ENCODE assay signal across 18 mouse cellular contexts in genomic region chr7:73576101-73576936, GRCm38 (mm10). TPM values are rescaled to one million over a fixed set of nuclear protein-coding genes. Genes with fewer than 3 reads are reported as not detected.
DNase-seq lines count a peak whose midpoint lies in the region; ATAC-seq and TF ChIP-seq lines count a peak whose summit lies in the region.
"Had no signal": no experiment of that assay in that cellular context is flagged by ENCODE, and none has a peak within 500 bp of the region (broad histone marks: within the 10 kb centered on the region; RNA-seq: fewer than 3 reads in every experiment).

No protein-coding gene starts in this region.

- DNase-seq in embryo, embryonic 10 days (ENCODE audit: low spot score), result peak; percentile 47
- no peak for DNase-seq in embryo, embryonic 9.5 days (ENCODE audit: extremely low spot score)
- DNase-seq in kidney, adult 8-10 months, result peak; percentile 52 to 61
- no peak for DNase-seq in kidney, postnatal 14 days
- peak; percentile 58 for DNase-seq in induced T-regulatory cell, adult 2 months (ENCODE audit: low read depth)
- no peak for DNase-seq in liver, postnatal 0 days
- no peak for DNase-seq in forebrain, postnatal 0 days
- DNase-seq in layer of hippocampus, postnatal 25 days (ENCODE audit: extremely low spot score in 1 of 2, low spot score in 1 of 2), result no peak
- DNase-seq: cerebellum, postnatal 14 days; gastrocnemius, postnatal 25 days; layer of hippocampus, postnatal 36 days; left cerebral cortex, postnatal 4 days; lung, adult 18-20 months; right cerebral cortex, postnatal 25 days had no signal

- peak overlapping the region; percentile 78; the same call in 1 of the 2 replicates for H3K27ac ChIP-seq in liver, postnatal 0 days (ENCODE audit: low read depth)
- H3K27ac ChIP-seq in forebrain, postnatal 0 days (ENCODE audit: low read depth, low read length), result no peak overlapping the region
- H3K27ac ChIP-seq: embryonic facial prominence, embryonic 13.5 days; hindbrain, embryonic 10.5 days had no signal

- no peaks in the 10 kb centered on the region for H3K27me3 ChIP-seq in liver, postnatal 0 days (ENCODE audit: insufficient read depth, low read length)
- no peaks in the 10 kb centered on the region for H3K27me3 ChIP-seq in forebrain, postnatal 0 days (ENCODE audit: insufficient read depth, low read length)
- H3K27me3 ChIP-seq: heart, embryonic 12.5 days; Patski had no signal

- H3K9me3 ChIP-seq in liver, postnatal 0 days (ENCODE audit: low read length), result no peaks in the 10 kb centered on the region
- H3K9me3 ChIP-seq in forebrain, postnatal 0 days (ENCODE audit: low read length), result no peaks in the 10 kb centered on the region
- H3K9me3 ChIP-seq: embryonic facial prominence, embryonic 13.5 days; heart, embryonic 12.5 days; hindbrain, embryonic 10.5 days had no signal

- TF ChIP-seq EP300 in liver, postnatal 0 days (IDR thresholded peaks at IDR 0.05; ENCODE audit: low read depth), result no peak

- ATAC-seq in liver, postnatal 0 days, result no peak
- ATAC-seq in forebrain, postnatal 0 days, result no peak
- ATAC-seq: Patski had no signal

- TF ChIP-seq CTCF in liver, postnatal 0 days (IDR thresholded peaks at IDR 0.05; ENCODE audit: low read depth), result no peak
- no peak for TF ChIP-seq CTCF in forebrain, postnatal 0 days (IDR thresholded peaks at IDR 0.05; ENCODE audit: low read depth)

- H3K4me3 ChIP-seq in liver, postnatal 0 days (ENCODE audit: low read depth, low read length), result no peak overlapping the region
- H3K4me3 ChIP-seq in forebrain, postnatal 0 days (ENCODE audit: low read depth, low read length), result no peak overlapping the region
- H3K4me3 ChIP-seq: embryonic facial prominence, embryonic 13.5 days; heart, embryonic 12.5 days; hindbrain, embryonic 10.5 days had no signal

- 61% methylated on average over 16 of the region's 16 CpGs for WGBS in liver, postnatal 0 days (ENCODE audit: insufficient replicate concordance)
- 68% methylated on average over 16 of the region's 16 CpGs for WGBS in forebrain, postnatal 0 days

- 0 out of 2 replicates have a peak overlapping the region, but pooled peaks have one; percentile 8 for H3K4me2 ChIP-seq in liver, postnatal 0 days (ENCODE audit: low read depth, low read length)
- no peak overlapping the region for H3K4me2 ChIP-seq in forebrain, postnatal 0 days (ENCODE audit: low read depth)
- H3K4me2 ChIP-seq: embryonic facial prominence, embryonic 13.5 days; heart, embryonic 12.5 days had no signal

- peak overlapping the region; percentile 21; the same call in 1 of the 2 replicates for H3K9ac ChIP-seq in liver, postnatal 0 days (replicated peaks)
- no peak overlapping the region for H3K9ac ChIP-seq in forebrain, postnatal 0 days
- H3K9ac ChIP-seq: embryonic facial prominence, embryonic 13.5 days; heart, embryonic 12.5 days had no signal

- H3K36me3 ChIP-seq in liver, postnatal 0 days (replicated peaks; ENCODE audit: insufficient read depth, low read length), result no peaks in the 10 kb centered on the region
- H3K36me3 ChIP-seq in forebrain, postnatal 0 days (ENCODE audit: insufficient read depth), result no peaks in the 10 kb centered on the region
- H3K36me3 ChIP-seq: embryonic facial prominence, embryonic 13.5 days; heart, embryonic 12.5 days; hindbrain, embryonic 10.5 days had no signal

- peaks cover 16% of the 10 kb centered on the region for H3K4me1 ChIP-seq in liver, postnatal 0 days (ENCODE audit: insufficient read depth)
- no peaks in the 10 kb centered on the region for H3K4me1 ChIP-seq in forebrain, postnatal 0 days (ENCODE audit: insufficient read depth)
- H3K4me1 ChIP-seq: embryonic facial prominence, embryonic 13.5 days had no signal

RNA-seq across cellular contexts. Expression of gene Chd2, which starts 34.7 kb away (rescaled TPM):
- polyA plus RNA-seq in liver, postnatal 0 days (2015; fragmentation: Nextera tagmentation; extraction: Ambion mirVana), result 14.1 and 17.2 TPM in 2 replicates
- 31.9 and 53.9 TPM in 2 replicates for total RNA-seq in forebrain, postnatal 0 days (2014; rRNA removed)
- 20.2 and 32.0 TPM in 2 replicates for polyA plus RNA-seq in forebrain, postnatal 0 days (2015; fragmentation: Nextera tagmentation; extraction: Ambion mirVana)
- total RNA-seq in layer of hippocampus, postnatal 25 days (2021), result 10 to 100 TPM; 44.2 to 53.1 TPM

Comparison
In these comparisons a context has a peak if more than half of its experiments do, and no peak if none do; other contexts are left out.
1. DNase-seq: peak in embryo, embryonic 10 days (single experiment), kidney, adult 8-10 months (2 of 2) and induced T-regulatory cell, adult 2 months (single experiment); none in embryo, embryonic 9.5 days (single experiment), kidney, postnatal 14 days (single experiment), liver, postnatal 0 days (single experiment), forebrain, postnatal 0 days (single experiment) and layer of hippocampus, postnatal 25 days (0 of 2).